Mouse (Mus musculus) E14TG2a.4 (cell line): ENCODE data around the gene Sept12.

ENCODE experiments used
- H3K27me3 ChIP-seq: 2 replicates; pipeline ENCODE4 v1.6.1; 2014; ENCODE audit warnings: low read length, control low read depth; ENCODE audit not compliant: insufficient read depth
- H3K36me3 ChIP-seq: 2 replicates; pipeline ENCODE4 v1.6.1; 2014; ENCODE audit warnings: low read length, control low read depth; ENCODE audit not compliant: insufficient read depth
- H3K4me1 ChIP-seq: replicated peaks from 2 replicates; pipeline ENCODE4 v1.6.1; 2014; ENCODE audit warnings: low read depth, low read length, control low read depth
- H3K4me3 ChIP-seq: replicated peaks from 2 replicates; pipeline ENCODE4 v1.5.1; 2014; ENCODE audit warnings: mild to moderate bottlenecking, low read length
- H3K9me3 ChIP-seq: 2 replicates; pipeline ENCODE4 v1.6.1; 2014; ENCODE audit warnings: low read length, control low read depth
- CTCF ChIP-seq: conservative IDR thresholded peaks from 2 replicates; pipeline ENCODE4 v1.5.1; 2014; ENCODE audit warnings: low read length
- NANOG ChIP-seq: IDR thresholded peaks from 2 replicates; pipeline ENCODE4 v1.6.1; 2014; ENCODE audit warnings: borderline replicate concordance, low read length, mixed read lengths
- POU5F1 ChIP-seq: IDR thresholded peaks from 2 replicates; pipeline ENCODE4 v1.6.1; 2014; ENCODE audit warnings: low read length, borderline replicate concordance

Sept12 gene

GRCm38 (mm10) chr16:4947378-4947777 lies 50.3 kb downstream of the Sept12 start:
- TF ChIP-seq POU5F1 (no peak), CTCF (no peak)
- Histone ChIP-seq H3K4me3 (no peak overlapping the region), H3K4me1 (peaks cover 7% of the 10 kb centered on the region; the same call in 1 of the 2 replicates), H3K9me3 (no peaks in the 10 kb centered on the region), H3K36me3 (peaks cover 90% of the 10 kb centered on the region), H3K27me3 (no peaks in the 10 kb centered on the region)

GRCm38 (mm10) chr16:4946155-4946554 lies 51.5 kb downstream of the Sept12 start:
- TF ChIP-seq POU5F1 (no peak), CTCF (no peak), NANOG (no peak)
- H3K36me3 ChIP-seq = peaks cover 90% of the 10 kb centered on the region
- no peaks in the 10 kb centered on the region for H3K9me3 ChIP-seq
- H3K4me3 ChIP-seq = no peak overlapping the region
- H3K4me1 ChIP-seq = peaks cover 12% of the 10 kb centered on the region
- no peaks in the 10 kb centered on the region for H3K27me3 ChIP-seq

GRCm38 (mm10) chr16:4945415-4945814 lies 52.2 kb downstream of the Sept12 start:
- H3K27me3 ChIP-seq = no peaks in the 10 kb centered on the region
- TF ChIP-seq NANOG = no peak
- TF ChIP-seq CTCF = no peak
- no peak for TF ChIP-seq POU5F1

GRCm38 (mm10) chr16:4943431-4943830 lies 54.2 kb downstream of the Sept12 start:
- Histone ChIP-seq H3K4me3 (no peak overlapping the region), H3K27me3 (no peaks in the 10 kb centered on the region), H3K4me1 (peaks cover 32% of the 10 kb centered on the region), H3K36me3 (peaks cover 87% of the 10 kb centered on the region), H3K9me3 (no peaks in the 10 kb centered on the region)
- TF ChIP-seq CTCF (no peak), POU5F1 (no peak), NANOG (no peak)

More at GRCm38 (mm10) chr16:4945415-4945814, 52.2 kb downstream of the Sept12 start:
- H3K9me3 ChIP-seq = no peaks in the 10 kb centered on the region
- H3K4me1 ChIP-seq = peaks cover 19% of the 10 kb centered on the region
- no peak overlapping the region for H3K4me3 ChIP-seq
- peaks cover 92% of the 10 kb centered on the region for H3K36me3 ChIP-seq

- peaks cover 35% of the 10 kb centered on the region for H3K4me1 ChIP-seq
- H3K36me3 ChIP-seq = peaks cover 84% of the 10 kb centered on the region
- no peak overlapping the region for H3K4me3 ChIP-seq
- H3K9me3 ChIP-seq = no peaks in the 10 kb centered on the region
- H3K27me3 ChIP-seq = no peaks in the 10 kb centered on the region
- TF ChIP-seq NANOG = no peak
- no peak for TF ChIP-seq CTCF
- no peak for TF ChIP-seq POU5F1
These were observed 54.8 kb downstream of the Sept12 start for GRCm38 (mm10) chr16:4942868-4943267.

DNA sequence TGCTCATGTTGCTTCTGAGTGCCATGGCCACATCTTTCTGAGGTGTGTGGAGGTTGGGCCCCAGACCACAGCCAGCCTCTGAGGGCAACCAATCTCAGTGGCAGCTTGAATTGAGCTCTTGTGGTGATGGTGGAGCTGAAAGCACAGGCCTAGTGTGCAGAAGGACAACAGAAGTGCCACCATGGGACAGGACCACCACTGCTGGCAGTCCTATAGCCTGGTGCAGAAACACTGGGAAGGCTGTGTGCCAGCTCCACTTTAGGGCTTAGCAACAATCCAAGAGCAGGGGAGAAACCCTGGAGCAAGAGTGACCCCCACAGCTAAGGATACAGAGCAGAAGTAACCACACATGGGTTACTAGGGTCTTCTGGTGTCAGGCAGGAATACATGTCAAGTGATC lies 56.6 kb downstream of the Sept12 start:
- Histone ChIP-seq H3K4me3 (no peak overlapping the region), H3K36me3 (peaks cover 84% of the 10 kb centered on the region), H3K9me3 (no peaks in the 10 kb centered on the region), H3K27me3 (no peaks in the 10 kb centered on the region), H3K4me1 (peaks cover 35% of the 10 kb centered on the region)
- TF ChIP-seq NANOG (no peak), POU5F1 (no peak), CTCF (no peak)

GRCm38 (mm10) chr16:4940311-4940850 lies 57.3 kb downstream of the Sept12 start:
- Histone ChIP-seq H3K27me3 (no peaks in the 10 kb centered on the region), H3K36me3 (peaks cover 82% of the 10 kb centered on the region), H3K4me1 (peaks cover 34% of the 10 kb centered on the region), H3K9me3 (no peaks in the 10 kb centered on the region), H3K4me3 (peak overlapping the region; percentile 99)
- TF ChIP-seq NANOG = no peak
- TF ChIP-seq POU5F1 = no peak
- TF ChIP-seq CTCF = no peak

DNA sequence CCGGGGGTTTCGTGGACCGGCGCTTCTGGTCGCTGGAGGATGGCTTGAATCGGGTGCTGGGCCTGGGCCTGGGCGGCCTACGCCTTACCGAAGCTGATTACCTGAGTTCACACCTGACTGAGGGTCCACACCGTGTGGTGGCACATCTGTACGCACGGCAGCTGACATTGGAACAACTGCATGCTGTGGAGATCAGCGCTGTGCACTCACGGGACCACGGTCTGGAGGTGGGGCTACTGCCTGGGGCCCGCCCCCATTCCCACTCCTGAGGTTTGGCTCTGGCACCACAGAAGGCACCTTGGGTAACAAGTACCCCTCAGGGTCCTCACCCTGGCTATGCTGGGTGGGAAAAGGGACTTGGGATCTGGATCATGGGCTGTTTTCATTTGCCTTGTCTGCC lies 58.2 kb downstream of the Sept12 start:
- peaks cover 82% of the 10 kb centered on the region for H3K36me3 ChIP-seq
- no peak for TF ChIP-seq CTCF
- no peak for TF ChIP-seq POU5F1
- no peak for TF ChIP-seq NANOG
- H3K27me3 ChIP-seq = no peaks in the 10 kb centered on the region
- peaks cover 29% of the 10 kb centered on the region for H3K4me1 ChIP-seq
- H3K4me3 ChIP-seq = peak overlapping the region; percentile 99
- no peaks in the 10 kb centered on the region for H3K9me3 ChIP-seq

GRCm38 (mm10) chr16:4938989-4939388 lies 58.7 kb downstream of the Sept12 start:
- TF ChIP-seq NANOG (no peak), POU5F1 (no peak), CTCF (no peak)
- Histone ChIP-seq H3K27me3 (no peaks in the 10 kb centered on the region), H3K4me3 (peak overlapping the region; percentile 99), H3K4me1 (peaks cover 29% of the 10 kb centered on the region), H3K36me3 (peaks cover 82% of the 10 kb centered on the region), H3K9me3 (no peaks in the 10 kb centered on the region)
